Mouse (Mus musculus): ENCODE measurements around the gene Angptl6. TPM values are rescaled to one million over a fixed set of nuclear protein-coding genes. Genes with fewer than 3 reads are reported as not detected.

Gene Angptl6
- polyA plus RNA-seq, 1 experiment: 8.8 TPM

GRCm38 (mm10) chr9:20876318-20877117 is 3.0 kb downstream of the Angptl6 start:
- H3K4me1 ChIP-seq (replicated peaks; ENCODE audit: control insufficient read depth, insufficient read depth, low read length): peaks cover 7% of the 10 kb centered on the region
- WGBS: 90% methylated on average over 9 of the region's 9 CpGs
- DNase-seq: no peak
- TF ChIP-seq CTCF (IDR thresholded peaks at IDR 0.05; ENCODE audit: borderline replicate concordance, control insufficient read depth, extremely low read depth, insufficient read depth, low read length, poor library complexity): no peak
- TF ChIP-seq POLR2A (IDR thresholded peaks at IDR 0.05; ENCODE audit: control insufficient read depth, extremely low read depth, insufficient read depth, low read length, poor library complexity): no peak
- no peaks in the 10 kb centered on the region for H3K36me3 ChIP-seq (ENCODE audit: control insufficient read depth, insufficient read depth, low read length)
- no peak overlapping the region for H3K4me3 ChIP-seq (ENCODE audit: control insufficient read depth, insufficient read depth, low read length)
- no peaks in the 10 kb centered on the region for H3K27me3 ChIP-seq (ENCODE audit: control insufficient read depth, insufficient read depth, low read length)
- H3K27ac ChIP-seq (ENCODE audit: control insufficient read depth, insufficient read depth, low read length): no peak overlapping the region

GRCm38 (mm10) chr9:20875021-20875790 is 4.3 kb downstream of the Angptl6 start:
- DNase-seq: no peak
- Histone ChIP-seq H3K4me1 (replicated peaks; ENCODE audit: control insufficient read depth, insufficient read depth, low read length) (peaks cover 7% of the 10 kb centered on the region), H3K27ac (ENCODE audit: control insufficient read depth, insufficient read depth, low read length) (no peak overlapping the region), H3K36me3 (ENCODE audit: control insufficient read depth, insufficient read depth, low read length) (no peaks in the 10 kb centered on the region), H3K27me3 (ENCODE audit: control insufficient read depth, insufficient read depth, low read length) (no peaks in the 10 kb centered on the region), H3K4me3 (ENCODE audit: control insufficient read depth, insufficient read depth, low read length) (no peak overlapping the region)
- 94% methylated on average over 23 of the region's 23 CpGs for WGBS
- TF ChIP-seq POLR2A (IDR thresholded peaks at IDR 0.05; ENCODE audit: control insufficient read depth, extremely low read depth, insufficient read depth, low read length, poor library complexity): no peak
- TF ChIP-seq CTCF (IDR thresholded peaks at IDR 0.05; ENCODE audit: borderline replicate concordance, control insufficient read depth, extremely low read depth, insufficient read depth, low read length, poor library complexity): no peak

- 96% methylated on average over 12 of the region's 12 CpGs for WGBS
- no peak overlapping the region for H3K4me3 ChIP-seq (ENCODE audit: control insufficient read depth, insufficient read depth, low read length)
- peaks cover 11% of the 10 kb centered on the region for H3K4me1 ChIP-seq (replicated peaks; ENCODE audit: control insufficient read depth, insufficient read depth, low read length)
- H3K36me3 ChIP-seq (ENCODE audit: control insufficient read depth, insufficient read depth, low read length): no peaks in the 10 kb centered on the region
- TF ChIP-seq CTCF (IDR thresholded peaks at IDR 0.05; ENCODE audit: borderline replicate concordance, control insufficient read depth, extremely low read depth, insufficient read depth, low read length, poor library complexity) (no peak), POLR2A (IDR thresholded peaks at IDR 0.05; ENCODE audit: control insufficient read depth, extremely low read depth, insufficient read depth, low read length, poor library complexity) (no peak)
- DNase-seq: no peak
- no peaks in the 10 kb centered on the region for H3K27me3 ChIP-seq (ENCODE audit: control insufficient read depth, insufficient read depth, low read length)
- no peak overlapping the region for H3K27ac ChIP-seq (ENCODE audit: control insufficient read depth, insufficient read depth, low read length)
Measured at GRCm38 (mm10) chr9:20873521-20873920, 6.0 kb downstream of the Angptl6 start.

GRCm38 (mm10) chr9:20872991-20873390 is 6.5 kb downstream of the Angptl6 start:
- WGBS: 98% methylated on average over 10 of the region's 10 CpGs

GRCm38 (mm10) chr9:20870211-20871173 is 9.0 kb downstream of the Angptl6 start:
- 93% methylated on average over 12 of the region's 12 CpGs for WGBS
- TF ChIP-seq CTCF (IDR thresholded peaks at IDR 0.05; ENCODE audit: borderline replicate concordance, control insufficient read depth, extremely low read depth, insufficient read depth, low read length, poor library complexity) (no peak), POLR2A (IDR thresholded peaks at IDR 0.05; ENCODE audit: control insufficient read depth, extremely low read depth, insufficient read depth, low read length, poor library complexity) (no peak)
- Histone ChIP-seq H3K27me3 (ENCODE audit: control insufficient read depth, insufficient read depth, low read length) (no peaks in the 10 kb centered on the region), H3K4me1 (replicated peaks; ENCODE audit: control insufficient read depth, insufficient read depth, low read length) (peaks cover 13% of the 10 kb centered on the region), H3K4me3 (ENCODE audit: control insufficient read depth, insufficient read depth, low read length) (no peak overlapping the region), H3K36me3 (ENCODE audit: control insufficient read depth, insufficient read depth, low read length) (no peaks in the 10 kb centered on the region), H3K27ac (ENCODE audit: control insufficient read depth, insufficient read depth, low read length) (no peak overlapping the region)
- no peak for DNase-seq

More at GRCm38 (mm10) chr9:20872991-20873390, 6.5 kb downstream of the Angptl6 start:
- peaks cover 13% of the 10 kb centered on the region for H3K4me1 ChIP-seq (replicated peaks; ENCODE audit: control insufficient read depth, insufficient read depth, low read length)
- H3K36me3 ChIP-seq (ENCODE audit: control insufficient read depth, insufficient read depth, low read length): no peaks in the 10 kb centered on the region
- H3K27me3 ChIP-seq (ENCODE audit: control insufficient read depth, insufficient read depth, low read length): no peaks in the 10 kb centered on the region
- H3K4me3 ChIP-seq (ENCODE audit: control insufficient read depth, insufficient read depth, low read length): no peak overlapping the region
- no peak overlapping the region for H3K27ac ChIP-seq (ENCODE audit: control insufficient read depth, insufficient read depth, low read length)
- TF ChIP-seq POLR2A (IDR thresholded peaks at IDR 0.05; ENCODE audit: control insufficient read depth, extremely low read depth, insufficient read depth, low read length, poor library complexity) (no peak), CTCF (IDR thresholded peaks at IDR 0.05; ENCODE audit: borderline replicate concordance, control insufficient read depth, extremely low read depth, insufficient read depth, low read length, poor library complexity) (no peak)
- no peak for DNase-seq

GRCm38 (mm10) chr9:20869246-20869645 is 10.3 kb downstream of the Angptl6 start:
- H3K36me3 ChIP-seq (ENCODE audit: control insufficient read depth, insufficient read depth, low read length): no peaks in the 10 kb centered on the region
- DNase-seq: no peak
- peak overlapping the region; percentile 91 for H3K4me3 ChIP-seq (ENCODE audit: control insufficient read depth, insufficient read depth, low read length)
- WGBS: 8% methylated on average over 19 of the region's 19 CpGs
- no peaks in the 10 kb centered on the region for H3K27me3 ChIP-seq (ENCODE audit: control insufficient read depth, insufficient read depth, low read length)
- H3K27ac ChIP-seq (ENCODE audit: control insufficient read depth, insufficient read depth, low read length): no peak overlapping the region
- peaks cover 13% of the 10 kb centered on the region for H3K4me1 ChIP-seq (replicated peaks; ENCODE audit: control insufficient read depth, insufficient read depth, low read length)
- TF ChIP-seq POLR2A (IDR thresholded peaks at IDR 0.05; ENCODE audit: control insufficient read depth, extremely low read depth, insufficient read depth, low read length, poor library complexity): no peak
- no peak for TF ChIP-seq CTCF (IDR thresholded peaks at IDR 0.05; ENCODE audit: borderline replicate concordance, control insufficient read depth, extremely low read depth, insufficient read depth, low read length, poor library complexity)
